Mouse (Mus musculus) embryonic facial prominence, embryonic 14.5 days (tissue): ENCODE measurements around the gene Cul9. TPM values are rescaled to one million over a fixed set of nuclear protein-coding genes. Genes with fewer than 3 reads are reported as not detected.

ENCODE experiments used
- ATAC-seq: fragments of 200-750 bp; cut with Nextera tagmentation; 2 replicates; pipeline ENCODE4 v1.8.0; 2017; ENCODE audit warnings: low read depth, moderate number of reproducible peaks, moderate TSS enrichment
- DNase-seq: peaks from one replicate; pipeline ENCODE4 v3.0.0-alpha.2; 2015; ENCODE audit warnings: low spot score
- H3K27ac ChIP-seq: fragments of 300-500 bp; sonication (generic); replicated peaks from 2 replicates; pipeline ENCODE4 v1.5.1; 2014; ENCODE audit warnings: low read depth, mild to moderate bottlenecking, low read length, moderate library complexity
- H3K27me3 ChIP-seq: fragments of 300-500 bp; sonication (generic); replicated peaks from 2 replicates; pipeline ENCODE4 v1.6.1; 2014; ENCODE audit warnings: low read length; ENCODE audit not compliant: control insufficient read depth, insufficient read depth
- H3K36me3 ChIP-seq: fragments of 300-500 bp; sonication (generic); 2 replicates; pipeline ENCODE4 v1.6.1; 2014; ENCODE audit warnings: low read length, mixed read lengths; ENCODE audit not compliant: control insufficient read depth, insufficient read depth
- H3K4me1 ChIP-seq: fragments of 300-500 bp; sonication (generic); 2 replicates; pipeline ENCODE4 v1.6.1; 2014; ENCODE audit warnings: antibody characterized with exemption, low read length; ENCODE audit not compliant: control insufficient read depth, insufficient read depth
- H3K4me2 ChIP-seq: fragments of 300-500 bp; sonication (generic); 2 replicates; pipeline ENCODE4 v1.6.1; 2014; ENCODE audit warnings: low read depth, mild to moderate bottlenecking, low read length, moderate library complexity, mixed read lengths
- H3K4me3 ChIP-seq: fragments of 300-500 bp; sonication (generic); 2 replicates; pipeline ENCODE4 v1.5.1; 2014; ENCODE audit warnings: low read depth, mild to moderate bottlenecking, low read length
- H3K9ac ChIP-seq: fragments of 300-500 bp; sonication (generic); 2 replicates; pipeline ENCODE4 v1.6.1; 2014; ENCODE audit warnings: low read depth, mild to moderate bottlenecking, low read length, moderate library complexity, mixed read lengths
- H3K9me3 ChIP-seq: fragments of 300-500 bp; sonication (generic); 2 replicates; pipeline ENCODE4 v1.6.1; 2016; ENCODE audit warnings: low read length; ENCODE audit not compliant: control insufficient read depth
- WGBS: fragments of 180-500 bp; shearing (Covaris S2); extraction: QIAGEN DNeasy Blood & Tissue Kit; methylation state at CpG from one replicate; pipeline ENCODE4 v1.1.7; 2014; 5-methylcytosine and 5-hydroxymethylcytosine counted together
- polyA plus RNA-seq: library from polyadenylated mRNA; unstranded; fragments of >200 nt; fragmentation: Nextera tagmentation; extraction: Ambion mirVana; gene quantifications from 2 replicates; pipeline ENCODE4 v1.2.1, GENCODE M21; 2014

The Cul9 gene
- polyA plus RNA-seq, 1 experiment from 2014 or later = 5.5 TPM

- Histone ChIP-seq H3K4me3 (no peak overlapping the region), H3K27me3 (no peaks in the 10 kb centered on the region), H3K4me2 (no peak overlapping the region), H3K27ac (no peak overlapping the region), H3K9ac (no peak overlapping the region), H3K4me1 (peaks cover 30% of the 10 kb centered on the region), H3K36me3 (peaks cover 47% of the 10 kb centered on the region), H3K9me3 (no peaks in the 10 kb centered on the region)
- ATAC-seq = no peak
- 89% methylated on average over 6 of the region's 6 CpGs for WGBS
- no peak for DNase-seq
These were observed 5.2 kb upstream of the Cul9 start for GRCm38 (mm10) chr17:46551369-46551768.

- 88% methylated on average over 7 of the region's 7 CpGs for WGBS
- peaks cover 32% of the 10 kb centered on the region for H3K4me1 ChIP-seq
- H3K4me2 ChIP-seq = no peak overlapping the region
- H3K4me3 ChIP-seq = no peak overlapping the region
- H3K36me3 ChIP-seq = peaks cover 47% of the 10 kb centered on the region
- H3K27ac ChIP-seq = no peak overlapping the region
- H3K27me3 ChIP-seq = no peaks in the 10 kb centered on the region
- DNase-seq (no peak), ATAC-seq (no peak)
- H3K9ac ChIP-seq = no peak overlapping the region
- no peaks in the 10 kb centered on the region for H3K9me3 ChIP-seq
These were observed 4.7 kb upstream of the Cul9 start for GRCm38 (mm10) chr17:46550904-46551303.

- H3K27ac ChIP-seq = no peak overlapping the region
- no peak for DNase-seq
- no peaks in the 10 kb centered on the region for H3K9me3 ChIP-seq
- peaks cover 32% of the 10 kb centered on the region for H3K4me1 ChIP-seq
- WGBS = 98% methylated on average over 8 of the region's 9 CpGs
- no peak for ATAC-seq
- no peak overlapping the region for H3K9ac ChIP-seq
- no peak overlapping the region for H3K4me2 ChIP-seq
- H3K36me3 ChIP-seq = peaks cover 47% of the 10 kb centered on the region
- no peak overlapping the region for H3K4me3 ChIP-seq
- H3K27me3 ChIP-seq = no peaks in the 10 kb centered on the region
These were observed 3.5 kb upstream of the Cul9 start for GRCm38 (mm10) chr17:46549642-46550041.

- DNase-seq (peak; percentile 46), ATAC-seq (no peak)
- Histone ChIP-seq H3K27me3 (no peaks in the 10 kb centered on the region), H3K27ac (no peak overlapping the region), H3K9me3 (no peaks in the 10 kb centered on the region), H3K4me2 (no peak overlapping the region), H3K4me3 (no peak overlapping the region), H3K36me3 (peaks cover 47% of the 10 kb centered on the region), H3K9ac (no peak overlapping the region), H3K4me1 (peaks cover 27% of the 10 kb centered on the region)
- 29% methylated on average over 8 of the region's 8 CpGs for WGBS
These were observed 3.0 kb upstream of the Cul9 start for GRCm38 (mm10) chr17:46549193-46549592.

GRCm38 (mm10) chr17:46548741-46549140 lies 2.6 kb upstream of the Cul9 start:
- Histone ChIP-seq H3K9me3 (no peaks in the 10 kb centered on the region), H3K27ac (no peak overlapping the region), H3K4me3 (no peak overlapping the region), H3K27me3 (no peaks in the 10 kb centered on the region), H3K4me1 (peaks cover 23% of the 10 kb centered on the region), H3K9ac (no peak overlapping the region), H3K4me2 (no peak overlapping the region), H3K36me3 (peaks cover 47% of the 10 kb centered on the region)
- WGBS = 61% methylated on average over 9 of the region's 11 CpGs
- no peak for DNase-seq
- ATAC-seq = no peak

GRCm38 (mm10) chr17:46547923-46548322 lies 1.7 kb upstream of the Cul9 start:
- Histone ChIP-seq H3K27ac (no peak overlapping the region), H3K27me3 (no peaks in the 10 kb centered on the region), H3K4me2 (no peak overlapping the region), H3K9me3 (no peaks in the 10 kb centered on the region), H3K4me3 (no peak overlapping the region), H3K4me1 (peaks cover 15% of the 10 kb centered on the region), H3K9ac (0 out of 2 replicates have a peak overlapping the region, but pooled peaks have one; percentile 7), H3K36me3 (peaks cover 47% of the 10 kb centered on the region)
- WGBS = 19% methylated on average over 3 of the region's 3 CpGs
- DNase-seq = no peak
- no peak for ATAC-seq

GRCm38 (mm10) chr17:46546995-46547394 lies 807 bp upstream of the Cul9 start:
- Histone ChIP-seq H3K4me2 (peak overlapping the region; percentile 81; the same call in 1 of the 2 replicates), H3K9ac (no peak overlapping the region), H3K9me3 (no peaks in the 10 kb centered on the region), H3K4me3 (no peak overlapping the region), H3K27me3 (no peaks in the 10 kb centered on the region), H3K36me3 (peaks cover 43% of the 10 kb centered on the region), H3K27ac (no peak overlapping the region), H3K4me1 (peaks cover 9% of the 10 kb centered on the region)
- ATAC-seq = no peak
- WGBS = 20% methylated on average over 8 of the region's 8 CpGs
- DNase-seq = peak; percentile 45

GRCm38 (mm10) chr17:46546591-46546990 lies 403 bp upstream of the Cul9 start:
- ATAC-seq = no peak
- no peak for DNase-seq
- no peak overlapping the region for H3K27ac ChIP-seq
- H3K9ac ChIP-seq = peak overlapping the region; percentile 79
- no peaks in the 10 kb centered on the region for H3K9me3 ChIP-seq
- peak overlapping the region; percentile 65 for H3K4me3 ChIP-seq
- H3K4me2 ChIP-seq = peak overlapping the region; percentile 81
- H3K27me3 ChIP-seq = no peaks in the 10 kb centered on the region
- peaks cover 8% of the 10 kb centered on the region for H3K4me1 ChIP-seq
- peaks cover 43% of the 10 kb centered on the region for H3K36me3 ChIP-seq
- 18% methylated on average over 7 of the region's 7 CpGs for WGBS

- H3K36me3 ChIP-seq = peaks cover 32% of the 10 kb centered on the region
- no peaks in the 10 kb centered on the region for H3K9me3 ChIP-seq
- ATAC-seq (no peak), DNase-seq (no peak)
- no peak overlapping the region for H3K4me2 ChIP-seq
- H3K4me1 ChIP-seq = peaks cover 8% of the 10 kb centered on the region
- no peak overlapping the region for H3K9ac ChIP-seq
- H3K27me3 ChIP-seq = no peaks in the 10 kb centered on the region
- H3K4me3 ChIP-seq = no peak overlapping the region
- 86% methylated on average over 12 of the region's 12 CpGs for WGBS
- no peak overlapping the region for H3K27ac ChIP-seq
These were observed 2.5 kb downstream of the Cul9 start for GRCm38 (mm10) chr17:46543661-46544060.
